Mouse (Mus musculus) lung, adult 2 months (tissue): ENCODE results near the gene BC028528.

Source experiments
- CTCF ChIP-seq: fragments of 200-500 bp; IDR thresholded peaks from 2 replicates; pipeline ENCODE4 v1.5.1; 2011; ENCODE audit warnings: mild to moderate bottlenecking, low read length, control low read depth; ENCODE audit not compliant: insufficient read depth
- POLR2A ChIP-seq: fragments of 200-500 bp; IDR thresholded peaks from 2 replicates; pipeline ENCODE4 v1.6.1; 2011; ENCODE audit warnings: low read depth, mild to moderate bottlenecking, control low read depth, low read length, borderline replicate concordance; ENCODE audit errors: extremely low read depth

- no peak for TF ChIP-seq POLR2A
- TF ChIP-seq CTCF, result peak; percentile 57
Observed at GRCm38 (mm10) chr3:95882816-95883425, 8.9 kb downstream of the BC028528 start.
